Mouse (Mus musculus) MEL (cell line): ENCODE data around the gene Dmpk. TPM values are rescaled to one million over a fixed set of nuclear protein-coding genes. Genes with fewer than 3 reads are reported as not detected.
A peak's percentile ranks its signal among the peaks of the same experiment; 100 is the strongest.

Experiments
- DNase-seq: peaks from one replicate; pipeline ENCODE4 v3.0.0; 2011; ENCODE audit warnings: low read depth, low spot score
- H3K27ac ChIP-seq: 2 replicates; pipeline ENCODE4 v1.5.1; 2012; ENCODE audit warnings: low read depth, mild to moderate bottlenecking, control low read depth, low read length, moderate library complexity; ENCODE audit not compliant: control insufficient read depth
- H3K27me3 ChIP-seq, 2 experiments: fragments of 150-350 bp in 1 of 2; sonication (generic) in 1 of 2; 2 replicates each; pipeline ENCODE4 v1.6.1; 2012; ENCODE audit warnings: low read length in 2 of 2, mild to moderate bottlenecking in 2 of 2, improper control_type of control experiment in 1 of 2, moderate library complexity in 1 of 2; ENCODE audit not compliant: insufficient read depth in 2 of 2, control insufficient read depth in 1 of 2
- H3K36me3 ChIP-seq, 2 experiments: 2 replicates each; pipeline ENCODE4 v1.6.1; 2012 to 2014; ENCODE audit warnings: low read length in 2 of 2, improper control_type of control experiment in 1 of 2, inconsistent platforms in 1 of 2, mild to moderate bottlenecking in 1 of 2; ENCODE audit not compliant: insufficient read depth in 2 of 2, control insufficient read depth in 1 of 2
- H3K4me1 ChIP-seq, 2 experiments: fragments of 150-350 bp in 1 of 2; sonication (generic) in 1 of 2; 2 replicates each; pipeline ENCODE4 v1.6.1; 2012; ENCODE audit warnings: low read length in 2 of 2, improper control_type of control experiment in 1 of 2, mild to moderate bottlenecking in 1 of 2; ENCODE audit not compliant: insufficient read depth in 2 of 2, control insufficient read depth in 1 of 2
- H3K4me3 ChIP-seq, 2 experiments: fragments of 150-350 bp in 1 of 2; sonication (generic) in 1 of 2; 2 replicates each; pipeline ENCODE4 v1.5.1; 2012; ENCODE audit warnings: low read depth in 2 of 2, low read length in 2 of 2, mild to moderate bottlenecking in 2 of 2, moderate library complexity in 2 of 2, control low read depth in 1 of 2, improper control_type of control experiment in 1 of 2; ENCODE audit not compliant: control insufficient read depth in 1 of 2, insufficient read depth in 1 of 2
- H3K79me2 ChIP-seq: 2 replicates; pipeline ENCODE4 v1.6.1; 2012; ENCODE audit warnings: mild to moderate bottlenecking, low read length, moderate library complexity; ENCODE audit not compliant: control insufficient read depth, poor library complexity, insufficient read depth
- H3K9ac ChIP-seq: 2 replicates; pipeline ENCODE4 v1.6.1; 2012; ENCODE audit warnings: low read depth, mild to moderate bottlenecking, control low read depth, low read length, moderate library complexity; ENCODE audit not compliant: control insufficient read depth, poor library complexity, severe bottlenecking
- H3K9me3 ChIP-seq: fragments of 150-350 bp; sonication (generic); replicated peaks from 2 replicates; pipeline ENCODE4 v1.6.1; 2012; ENCODE audit warnings: mild to moderate bottlenecking, low read length, improper control_type of control experiment, moderate library complexity; ENCODE audit not compliant: insufficient read depth
- CHD1 ChIP-seq: IDR thresholded peaks from 2 replicates; pipeline ENCODE4 v1.6.1; 2012; ENCODE audit warnings: low read depth, mild to moderate bottlenecking, inconsistent platforms, low read length, improper control_type of control experiment
- CHD2 ChIP-seq: IDR thresholded peaks from 2 replicates; pipeline ENCODE4 v1.6.1; 2011; ENCODE audit warnings: low read length, improper control_type of control experiment
- CTCF ChIP-seq, 3 experiments: IDR thresholded peaks in 2 of 3; conservative IDR thresholded peaks in 1 of 3; 2 replicates each; pipeline ENCODE4 v1.5.1; 2011 to 2012; ENCODE audit warnings: low read length in 3 of 3, low read depth in 2 of 3, mild to moderate bottlenecking in 2 of 3, improper control_type of control experiment in 1 of 3, inconsistent platforms in 1 of 3, mixed read lengths in 1 of 3, moderate library complexity in 1 of 3; ENCODE audit not compliant: control insufficient read depth in 1 of 3, insufficient read depth in 1 of 3, poor library complexity in 1 of 3, severe bottlenecking in 1 of 3
- ELF1 ChIP-seq: IDR thresholded peaks from 2 replicates; pipeline ENCODE4 v1.6.1; 2014; ENCODE audit warnings: low read depth, mild to moderate bottlenecking, inconsistent platforms, low read length, improper control_type of control experiment, moderate library complexity
- EP300 ChIP-seq, 2 experiments: IDR thresholded peaks; 2 replicates each; pipeline ENCODE4 v1.6.1; 2011; ENCODE audit warnings: improper control_type of control experiment in 2 of 2, low read length in 2 of 2, low read depth in 1 of 2, mild to moderate bottlenecking in 1 of 2
- GABPA ChIP-seq: IDR thresholded peaks from 2 replicates; pipeline ENCODE4 v1.6.1; 2012; ENCODE audit warnings: low read depth, mild to moderate bottlenecking, inconsistent platforms, low read length, improper control_type of control experiment, moderate library complexity
- GATA1 ChIP-seq: IDR thresholded peaks from 2 replicates; pipeline ENCODE4 v1.6.1; 2011; ENCODE audit warnings: low read depth, low read length, improper control_type of control experiment
- JUND ChIP-seq: IDR thresholded peaks from 2 replicates; pipeline ENCODE4 v1.6.1; 2011; ENCODE audit warnings: low read depth, mild to moderate bottlenecking, improper control_type of control experiment, low read length
- KAT2A ChIP-seq: conservative IDR thresholded peaks from 2 replicates; pipeline ENCODE4 v1.6.1; 2012; ENCODE audit warnings: low read depth, low read length, improper control_type of control experiment, inconsistent platforms
- MAFK ChIP-seq: IDR thresholded peaks from 2 replicates; pipeline ENCODE4 v1.6.1; 2011; ENCODE audit warnings: low read depth, mild to moderate bottlenecking, low read length, improper control_type of control experiment, borderline replicate concordance
- MAX ChIP-seq: IDR thresholded peaks from 2 replicates; pipeline ENCODE4 v1.6.1; 2011; ENCODE audit warnings: low read length, improper control_type of control experiment
- MEF2A ChIP-seq: IDR thresholded peaks from 2 replicates; pipeline ENCODE4 v1.6.1; 2014; ENCODE audit warnings: low read depth, mild to moderate bottlenecking, inconsistent platforms, low read length, improper control_type of control experiment; ENCODE audit not compliant: poor library complexity, insufficient replicate concordance, severe bottlenecking; ENCODE audit errors: extremely low read depth
- NELFE ChIP-seq: IDR thresholded peaks from 2 replicates; pipeline ENCODE4 v1.6.1; 2011; ENCODE audit warnings: low read depth, low read length, improper control_type of control experiment
- POLR2AphosphoS5 ChIP-seq: IDR thresholded peaks from 2 replicates; pipeline ENCODE4 v1.6.1; 2012; ENCODE audit warnings: low read depth, borderline replicate concordance, mild to moderate bottlenecking, inconsistent platforms, low read length, moderate library complexity, mixed read lengths
- RCOR1 ChIP-seq: IDR thresholded peaks from 2 replicates; pipeline ENCODE4 v1.6.1; 2012; ENCODE audit warnings: low read depth, mild to moderate bottlenecking, inconsistent platforms, low read length, improper control_type of control experiment
- TAL1 ChIP-seq: IDR thresholded peaks from 2 replicates; pipeline ENCODE4 v1.6.1; 2012; ENCODE audit warnings: mild to moderate bottlenecking, inconsistent platforms, low read length, moderate library complexity, mixed read lengths
- TBP ChIP-seq: IDR thresholded peaks from 2 replicates; pipeline ENCODE4 v1.8.0; 2011; ENCODE audit warnings: low read depth, low read length, improper control_type of control experiment
- TCF12 ChIP-seq: IDR thresholded peaks from 2 replicates; pipeline ENCODE4 v1.6.1; 2014; ENCODE audit warnings: low read depth, mild to moderate bottlenecking, inconsistent platforms, low read length, improper control_type of control experiment, moderate library complexity
- USF1 ChIP-seq: IDR thresholded peaks from 2 replicates; pipeline ENCODE4 v1.6.1; 2014; ENCODE audit warnings: low read depth, mild to moderate bottlenecking, inconsistent platforms, low read length, improper control_type of control experiment, moderate library complexity
- ZC3H11A ChIP-seq: IDR thresholded peaks from 2 replicates; pipeline ENCODE4 v1.6.1; 2012; ENCODE audit warnings: low read depth, mild to moderate bottlenecking, inconsistent platforms, low read length, improper control_type of control experiment
- ZMIZ1 ChIP-seq: IDR thresholded peaks from 2 replicates; pipeline ENCODE4 v1.6.1; 2012; ENCODE audit warnings: low read depth, mild to moderate bottlenecking, inconsistent platforms, low read length, improper control_type of control experiment, moderate library complexity
- ZNF384 ChIP-seq: IDR thresholded peaks from 2 replicates; pipeline ENCODE4 v1.6.1; 2012; ENCODE audit warnings: low read depth, mild to moderate bottlenecking, inconsistent platforms, low read length, improper control_type of control experiment
- polyA plus RNA-seq, 2 experiments: library from polyadenylated mRNA; stranded (reverse) in 1 of 2; unstranded in 1 of 2; fragments of >175 nt in 1 of 2; fragments of >200 nt in 1 of 2; gene quantifications; 2 replicates each; pipeline versions ENCODE4 v1.2.1 to v1.2.4; 2012; ENCODE audit warnings: low replicate concordance in 2 of 2, low read depth in 1 of 2; ENCODE audit not compliant: insufficient read length in 2 of 2, insufficient read depth in 1 of 2, missing spikeins in 1 of 2
- total RNA-seq: library from RNA; depleted of rRNA; stranded (reverse); fragments of 300-350 nt; gene quantifications from 2 replicates; pipeline ENCODE4 v1.2.3, GENCODE M21; 2012

The Dmpk gene
- total and polyA plus RNA-seq, 3 experiments: 5.4 to 29.3 TPM; not detected in 1

GRCm38 (mm10) chr7:19054047-19054776, 29.4 kb upstream of the Dmpk start, which contains the start of gene Rsph6a:
TSS of gene Rsph6a (plus strand) at chr7:19054690.
- DNase-seq: peak; percentile 35
- Histone ChIP-seq H3K36me3 (no peaks in the 10 kb centered on the region; a peak in 1 of 4 replicates), H3K27ac (no peak within 1 kb of the TSS), H3K4me3 (no peak within 1 kb of the TSS), H3K4me1 (no peaks in the 10 kb centered on the region), H3K9me3 (no peaks in the 10 kb centered on the region)
- TF ChIP-seq MAX (no peak), USF1 (no peak), ELF1 (no peak), CTCF (IDR thresholded peaks at IDR 0.05 in 2 of 3, conservative IDR thresholded peaks at IDR 0.05 in 1 of 3; ENCODE audit: control insufficient read depth in 1 of 3, insufficient read depth in 1 of 3, low read depth in 2 of 3, low read length in 3 of 3, poor library complexity in 1 of 3, severe bottlenecking in 1 of 3) (peak; percentile 36 to 70 (median 46); a peak in 5 of 6 replicates)
- TF ChIP-seq, all 39 proteins: peak for 1
- no peaks in the 10 kb centered on the region for H3K27me3 ChIP-seq
- no peak within 1 kb of the TSS for H3K9ac ChIP-seq
- H3K79me2 ChIP-seq: no peaks in the 10 kb centered on the region

GRCm38 (mm10) chr7:19054777-19055076, 28.9 kb upstream of the Dmpk start:
- TF ChIP-seq GATA1: no peak
- Histone ChIP-seq H3K4me3 (no peak overlapping the region), H3K27me3 (no peaks in the 10 kb centered on the region), H3K9ac (no peak overlapping the region), H3K4me1 (no peaks in the 10 kb centered on the region), H3K36me3 (no peaks in the 10 kb centered on the region), H3K27ac (no peak overlapping the region), H3K79me2 (no peaks in the 10 kb centered on the region), H3K9me3 (no peaks in the 10 kb centered on the region)
- DNase-seq: no peak

- TF ChIP-seq POLR2AphosphoS5 (no peak), ZMIZ1 (no peak), GABPA (no peak), CHD2 (no peak), ZNF384 (no peak), TAL1 (no peak), CHD1 (no peak), TCF12 (no peak), NELFE (no peak), RCOR1 (no peak), MEF2A (no peak), ELF1 (no peak), USF1 (no peak), ZC3H11A (no peak), CTCF (IDR thresholded peaks at IDR 0.05 in 2 of 3, conservative IDR thresholded peaks at IDR 0.05 in 1 of 3; ENCODE audit: control insufficient read depth in 1 of 3, insufficient read depth in 1 of 3, low read depth in 2 of 3, low read length in 3 of 3, poor library complexity in 1 of 3, severe bottlenecking in 1 of 3) (no peak), EP300 (IDR thresholded peaks at IDR 0.05; ENCODE audit: low read depth in 1 of 2, low read length in 2 of 2) (no peak), TBP (no peak), JUND (no peak), KAT2A (no peak), MAFK (no peak)
- Histone ChIP-seq H3K9ac (no peak overlapping the region), H3K36me3 (no peaks in the 10 kb centered on the region), H3K27ac (no peak overlapping the region), H3K9me3 (no peaks in the 10 kb centered on the region), H3K27me3 (no peaks in the 10 kb centered on the region), H3K79me2 (no peaks in the 10 kb centered on the region), H3K4me3 (no peak overlapping the region), H3K4me1 (no peaks in the 10 kb centered on the region)
- DNase-seq: no peak
These were observed 28.5 kb upstream of the Dmpk start for GRCm38 (mm10) chr7:19055108-19055507.
